Mouse (Mus musculus): ENCODE measurements at regions not wholly inside any gene's neighbourhood (a gene's known extent, or its start where the extent isn't known, plus 50 kb on each side); places are given as distances from the start of the nearest gene placed in this dataset.

DNA sequence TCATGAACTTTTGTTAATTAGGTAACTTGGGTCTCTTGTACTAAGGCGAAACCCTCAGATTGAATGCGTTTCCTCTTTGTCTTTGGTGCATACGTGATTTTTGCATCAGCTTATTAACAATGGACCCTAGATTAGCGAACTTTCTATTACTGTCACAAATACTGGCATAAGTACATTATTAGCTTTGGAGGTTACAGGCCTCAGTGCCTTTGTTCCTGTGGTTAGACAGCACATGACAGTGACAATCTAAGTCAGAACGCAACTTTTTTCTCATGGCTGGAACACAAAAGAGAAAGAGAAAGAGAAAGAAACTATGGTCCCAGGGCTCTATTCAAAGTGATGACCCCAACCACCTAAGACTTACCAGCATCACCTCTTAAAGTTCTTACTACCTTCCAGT, 184.8 kb upstream of the Tmem45b start:
- H3K27ac ChIP-seq (ENCODE audit: control insufficient read depth, low read depth, low read length), result no peak overlapping the region
- no peaks in the 10 kb centered on the region for H3K27me3 ChIP-seq (ENCODE audit: control insufficient read depth in 1 of 2, insufficient read depth in 2 of 2, low read length in 2 of 2)
- no peaks in the 10 kb centered on the region for H3K79me2 ChIP-seq (ENCODE audit: control insufficient read depth, insufficient read depth, low read length, poor library complexity)
- DNase-seq (ENCODE audit: low read depth, low spot score), result no peak
- no peak overlapping the region for H3K9ac ChIP-seq (ENCODE audit: control insufficient read depth, low read depth, low read length, poor library complexity, severe bottlenecking)
- H3K9me3 ChIP-seq (replicated peaks; ENCODE audit: insufficient read depth, low read length), result no peaks in the 10 kb centered on the region
- TF ChIP-seq MYB (IDR thresholded peaks at IDR 0.05; ENCODE audit: low read depth, low read length) (no peak), MAFK (IDR thresholded peaks at IDR 0.05; ENCODE audit: borderline replicate concordance, low read depth, low read length) (no peak), BHLHE40 (IDR thresholded peaks at IDR 0.05; ENCODE audit: borderline replicate concordance, low read depth, low read length) (no peak), MAX (IDR thresholded peaks at IDR 0.05; ENCODE audit: low read length) (no peak), TAL1 (IDR thresholded peaks at IDR 0.05; ENCODE audit: low read length) (no peak), NRF1 (IDR thresholded peaks at IDR 0.05; ENCODE audit: insufficient read depth, low read depth, low read length, poor library complexity, severe bottlenecking) (no peak), POLR2AphosphoS5 (IDR thresholded peaks at IDR 0.05; ENCODE audit: borderline replicate concordance, low read depth, low read length) (no peak), TBP (IDR thresholded peaks at IDR 0.05; ENCODE audit: low read depth, low read length) (no peak), ETS1 (IDR thresholded peaks at IDR 0.05; ENCODE audit: low read depth, low read length) (no peak), RCOR1 (IDR thresholded peaks at IDR 0.05; ENCODE audit: low read depth, low read length) (no peak), ZKSCAN1 (IDR thresholded peaks at IDR 0.05; ENCODE audit: low read depth, low read length) (no peak), KAT2A (conservative IDR thresholded peaks at IDR 0.05; ENCODE audit: low read depth, low read length) (no peak), UBTF (IDR thresholded peaks at IDR 0.05; ENCODE audit: borderline replicate concordance, insufficient read depth, low read depth, low read length) (no peak), MAZ (IDR thresholded peaks at IDR 0.05; ENCODE audit: low read depth, low read length) (no peak), USF1 (IDR thresholded peaks at IDR 0.05; ENCODE audit: low read depth, low read length) (no peak), POLR2A (IDR thresholded peaks at IDR 0.05; ENCODE audit: control insufficient read depth in 1 of 2, insufficient read depth in 1 of 2, low read depth in 1 of 2, low read length in 2 of 2, poor library complexity in 1 of 2) (no peak), CHD1 (IDR thresholded peaks at IDR 0.05; ENCODE audit: low read depth, low read length) (no peak), POLR2AphosphoS2 (IDR thresholded peaks at IDR 0.05; ENCODE audit: low read length) (no peak)
- H3K36me3 ChIP-seq (ENCODE audit: control insufficient read depth in 1 of 2, insufficient read depth in 2 of 2, low read length in 2 of 2), result no peaks in the 10 kb centered on the region
- no peak overlapping the region for H3K4me3 ChIP-seq (ENCODE audit: control insufficient read depth in 1 of 2, insufficient read depth in 1 of 2, low read depth in 2 of 2, low read length in 2 of 2)
- H3K4me1 ChIP-seq (ENCODE audit: control insufficient read depth in 1 of 2, insufficient read depth in 2 of 2, low read length in 2 of 2), result no peaks in the 10 kb centered on the region

DNA sequence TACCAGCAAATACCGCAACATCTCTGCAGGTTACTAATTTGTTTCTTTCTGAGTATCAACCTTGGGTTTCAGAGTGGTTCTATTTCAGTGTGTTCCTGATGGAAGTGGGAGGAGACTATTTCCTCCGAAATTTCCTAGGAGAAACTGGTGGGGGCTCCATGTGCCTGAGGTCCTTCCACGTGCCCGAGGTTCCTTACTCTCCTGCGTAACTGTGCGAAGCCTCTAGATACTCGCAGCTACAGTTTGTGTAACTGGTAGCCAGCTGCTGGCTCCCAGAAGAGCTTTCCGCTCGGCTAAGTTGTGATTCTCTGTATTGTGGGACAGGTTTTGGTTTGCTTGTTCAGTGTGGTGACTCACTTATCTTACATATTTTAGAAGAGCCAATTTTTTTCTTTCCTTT, 184.3 kb upstream of the Tmem45b start:
- Histone ChIP-seq H3K4me3 (ENCODE audit: control insufficient read depth in 1 of 2, insufficient read depth in 1 of 2, low read depth in 2 of 2, low read length in 2 of 2) (no peak overlapping the region), H3K4me1 (ENCODE audit: control insufficient read depth in 1 of 2, insufficient read depth in 2 of 2, low read length in 2 of 2) (no peaks in the 10 kb centered on the region), H3K79me2 (ENCODE audit: control insufficient read depth, insufficient read depth, low read length, poor library complexity) (no peaks in the 10 kb centered on the region), H3K36me3 (ENCODE audit: control insufficient read depth in 1 of 2, insufficient read depth in 2 of 2, low read length in 2 of 2) (no peaks in the 10 kb centered on the region), H3K27ac (ENCODE audit: control insufficient read depth, low read depth, low read length) (no peak overlapping the region), H3K9ac (ENCODE audit: control insufficient read depth, low read depth, low read length, poor library complexity, severe bottlenecking) (no peak overlapping the region), H3K27me3 (ENCODE audit: control insufficient read depth in 1 of 2, insufficient read depth in 2 of 2, low read length in 2 of 2) (no peaks in the 10 kb centered on the region), H3K9me3 (replicated peaks; ENCODE audit: insufficient read depth, low read length) (no peaks in the 10 kb centered on the region)
- TF ChIP-seq SMC3 (IDR thresholded peaks at IDR 0.05; ENCODE audit: low read depth, low read length) (no peak), GATA1 (IDR thresholded peaks at IDR 0.05; ENCODE audit: low read depth, low read length) (no peak), MEF2A (IDR thresholded peaks at IDR 0.05; ENCODE audit: extremely low read depth, insufficient replicate concordance, low read depth, low read length, poor library complexity, severe bottlenecking) (no peak), ETS1 (IDR thresholded peaks at IDR 0.05; ENCODE audit: low read depth, low read length) (no peak), BHLHE40 (IDR thresholded peaks at IDR 0.05; ENCODE audit: borderline replicate concordance, low read depth, low read length) (no peak), TCF12 (IDR thresholded peaks at IDR 0.05; ENCODE audit: low read depth, low read length) (no peak), EP300 (IDR thresholded peaks at IDR 0.05; ENCODE audit: low read depth in 1 of 2, low read length in 2 of 2) (no peak), ZKSCAN1 (IDR thresholded peaks at IDR 0.05; ENCODE audit: low read depth, low read length) (no peak), ZC3H11A (IDR thresholded peaks at IDR 0.05; ENCODE audit: low read depth, low read length) (no peak), E2F4 (IDR thresholded peaks at IDR 0.05; ENCODE audit: borderline replicate concordance, low read depth, low read length) (no peak), POLR2A (IDR thresholded peaks at IDR 0.05; ENCODE audit: control insufficient read depth in 1 of 2, insufficient read depth in 1 of 2, low read depth in 1 of 2, low read length in 2 of 2, poor library complexity in 1 of 2) (no peak)
- no peak for DNase-seq (ENCODE audit: low read depth, low spot score)

Measured in MEL (cell line).